Mouse (Mus musculus): ENCODE data around the gene Gm21093. TPM values are rescaled to one million over a fixed set of nuclear protein-coding genes. Genes with fewer than 3 reads are reported as not detected.
"Not testable (repeated sequence)": the region's sequence is repeated elsewhere in the genome, so short reads cannot be mapped to it uniquely, and the experiment has no call there.

The Gm21093 gene
- 1 to 10 TPM; 4.2 to 5.8 TPM for total RNA-seq (2021)

DNA sequence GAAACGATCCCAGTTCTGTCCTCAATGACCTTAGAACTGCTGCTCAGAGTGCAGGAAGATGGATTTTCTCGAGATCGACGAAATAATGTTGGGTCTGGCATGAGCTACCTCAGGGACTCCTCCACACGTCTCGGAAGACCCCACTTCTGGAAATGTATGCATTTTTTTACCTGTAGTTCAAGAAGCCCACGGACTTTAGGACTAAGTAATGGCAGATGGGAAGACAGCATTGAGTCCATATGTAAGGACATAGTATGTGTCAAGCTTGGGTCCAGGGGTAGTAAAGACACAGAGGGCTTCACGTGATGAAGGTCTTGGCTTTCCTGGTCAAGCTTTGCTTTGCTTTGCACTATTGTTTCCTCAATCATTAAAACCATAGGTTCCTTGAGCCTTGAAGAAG lies at the start of gene Gm21093:
TSS of gene Gm21093 (minus strand) at position 101 of the 400 bp plus-strand sequence.
- intact Hi-C loops (cut with DNase I); DNase-seq (ENCODE audit: extremely low spot score in 1 of 2, low spot score in 2 of 2): not testable (repeated sequence)

Other genes with a start within 250 kb of the Gm21093 start
- not detected for gene Gm21541, start 131.1 kb downstream of the Gm21093 start, total RNA-seq (2021)
- gene Gm20878, start 93.2 kb downstream of the Gm21093 start, total RNA-seq (2021): 10 to 100 TPM; 45.4 to 51.3 TPM
- gene Fam205a4, start 68.7 kb downstream of the Gm21093 start, total RNA-seq (2021): 1 to 10 TPM; 3.1 to 5.7 TPM
- not detected for gene Gm3893, start 56.5 kb upstream of the Gm21093 start, total RNA-seq (2021)
- gene Gm13304, start 80.1 kb upstream of the Gm21093 start, total RNA-seq (2021): 10 to 100 TPM in 1 of 2 experiments, 1 to 10 TPM in 1; 8.0 to 17.1 TPM
- gene Gm13306, start 118.7 kb upstream of the Gm21093 start, total RNA-seq (2021): 10 to 100 TPM; 26.7 to 40.5 TPM
- gene Gm13305, start 133.9 kb upstream of the Gm21093 start, total RNA-seq (2021): under 1 TPM; 0.43 to 0.99 TPM
- gene Gm10600, start 205.9 kb upstream of the Gm21093 start, total RNA-seq (2021): 1 to 10 TPM; 8.8 to 9.0 TPM
- not detected for gene Ccl21b, start 221.0 kb upstream of the Gm21093 start, total RNA-seq (2021)